Mouse (Mus musculus) adrenal gland (tissue): ENCODE results near the gene Muc5b.

Experiments
- intact Hi-C: fragments of 180-260 bp; cut with DNase I; formaldehyde crosslinking; loops from one replicate; pipeline ENCODE4 v1.15.1; 2025

Muc5b gene

DNA sequence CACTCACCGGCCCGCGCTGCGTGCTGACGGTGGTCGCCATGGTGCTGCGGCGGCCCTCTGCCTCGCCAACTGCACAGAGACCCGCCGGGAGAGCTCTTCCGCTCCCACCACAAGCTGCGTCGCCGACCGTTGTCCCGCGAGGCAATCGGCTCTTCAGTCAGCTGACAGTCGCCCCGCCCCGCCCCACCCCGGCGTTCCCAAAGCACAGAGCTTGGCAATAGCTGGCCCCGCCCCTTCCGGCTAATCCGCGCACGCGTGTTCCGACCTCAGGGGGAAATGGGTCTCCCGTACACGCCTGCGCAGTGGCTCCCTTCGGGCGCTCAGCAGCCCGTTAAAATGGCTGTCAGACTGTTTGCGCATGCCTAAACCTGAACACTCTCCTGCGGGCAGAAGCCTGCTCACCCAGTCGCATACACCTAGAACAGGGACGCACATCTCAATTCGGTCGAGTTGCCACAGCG, 63.4 kb downstream of the Muc5b start:
- intact Hi-C loops, result no loop called here

DNA sequence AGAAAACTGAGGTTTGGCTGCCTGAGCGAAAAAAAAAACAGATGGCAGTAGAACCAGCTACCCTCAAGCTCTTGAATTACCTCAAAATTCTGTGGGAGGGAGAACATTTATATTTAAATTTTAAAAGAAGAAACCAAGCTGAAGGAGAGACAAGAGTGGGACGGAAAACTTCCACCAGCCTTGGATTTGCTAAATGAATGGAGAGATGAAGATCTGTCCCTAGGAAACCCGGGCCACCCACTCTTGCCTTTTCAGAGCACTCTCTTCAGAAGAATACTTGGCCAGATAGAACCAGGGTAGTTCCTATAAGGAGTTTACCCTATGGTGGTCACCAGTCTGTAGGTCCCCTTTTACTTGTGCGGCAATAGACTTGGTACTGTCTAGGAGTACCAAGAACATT, 63.9 kb downstream of the Muc5b start:
- intact Hi-C loops, result no loop called here

DNA sequence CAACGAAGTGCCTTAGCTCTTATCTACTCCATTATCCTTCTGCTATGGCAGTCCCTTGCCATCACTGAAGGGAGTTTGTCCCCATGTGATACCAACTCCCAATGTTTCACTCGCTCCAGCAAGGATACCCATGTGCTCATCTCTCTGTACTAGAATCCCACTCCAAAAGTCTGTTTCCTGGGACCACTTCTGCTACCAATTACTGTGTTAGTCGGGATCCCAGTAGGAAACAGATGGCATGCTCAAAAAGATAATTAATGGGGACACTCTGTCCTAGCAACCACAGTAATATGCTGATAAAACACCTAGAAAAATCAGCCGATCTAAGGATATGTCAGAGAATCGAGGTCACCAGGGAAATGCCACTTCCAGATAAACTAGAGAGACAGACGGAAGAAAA, 69.7 kb downstream of the Muc5b start:
- intact Hi-C loops, result no loop called here

DNA sequence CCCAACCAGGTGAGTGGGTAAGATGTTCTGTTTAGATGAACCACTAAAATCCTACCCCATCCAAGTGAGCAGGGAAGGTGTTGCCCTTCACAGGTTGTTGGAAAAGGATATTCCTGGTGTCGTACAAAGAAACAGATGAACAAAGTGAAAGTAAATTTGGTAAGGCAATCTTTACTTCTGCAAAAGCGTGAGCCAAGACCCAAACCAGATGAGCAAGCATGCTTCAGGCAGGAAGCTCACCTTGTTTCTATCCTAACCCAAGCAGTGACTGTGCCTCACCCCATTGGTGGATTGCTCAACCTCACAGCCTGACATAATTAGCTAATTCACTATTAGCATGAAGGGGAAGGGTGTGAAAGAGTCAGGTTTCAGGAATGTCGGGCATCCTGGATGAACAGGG, 72.4 kb downstream of the Muc5b start:
- intact Hi-C loops, result no loop called here

DNA sequence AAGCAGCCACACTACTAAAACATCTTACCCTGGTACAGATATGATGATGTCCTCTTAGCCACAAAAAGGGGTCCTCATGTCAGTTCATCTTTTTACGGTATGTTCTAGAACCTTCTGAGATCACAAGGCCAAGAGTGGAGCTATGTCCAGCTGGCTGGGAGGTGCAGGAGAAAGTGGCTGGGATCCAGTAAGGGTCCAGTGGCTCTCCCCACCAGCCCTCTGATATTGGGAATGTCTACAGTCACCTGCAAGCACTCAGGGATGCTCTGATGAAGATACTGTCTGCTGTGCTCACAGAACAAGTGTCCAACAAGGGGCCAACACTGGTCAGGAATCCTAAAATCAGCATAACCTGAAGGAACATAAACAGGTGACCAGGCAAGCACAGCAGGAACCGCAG, 79.5 kb downstream of the Muc5b start, which contains the start of gene Tollip:
TSS of gene Tollip (minus strand) at position 101 of the 400 bp plus-strand sequence.
- intact Hi-C loops, result no loop called here
